Mouse (Mus musculus) liver, embryonic 14 days (tissue): ENCODE measurements around the gene Crybb1. TPM values are rescaled to one million over a fixed set of nuclear protein-coding genes. Genes with fewer than 3 reads are reported as not detected.

Experiments used
- polyA plus RNA-seq: library from polyadenylated mRNA; depleted of rRNA; stranded (reverse); fragments of >200 nt; gene quantifications from 2 replicates; pipeline ENCODE4 v1.2.3, GENCODE M21; 2012; rRNA removed

Gene Crybb1
- 0.07 TPM in 2 replicates for polyA plus RNA-seq

DNA sequence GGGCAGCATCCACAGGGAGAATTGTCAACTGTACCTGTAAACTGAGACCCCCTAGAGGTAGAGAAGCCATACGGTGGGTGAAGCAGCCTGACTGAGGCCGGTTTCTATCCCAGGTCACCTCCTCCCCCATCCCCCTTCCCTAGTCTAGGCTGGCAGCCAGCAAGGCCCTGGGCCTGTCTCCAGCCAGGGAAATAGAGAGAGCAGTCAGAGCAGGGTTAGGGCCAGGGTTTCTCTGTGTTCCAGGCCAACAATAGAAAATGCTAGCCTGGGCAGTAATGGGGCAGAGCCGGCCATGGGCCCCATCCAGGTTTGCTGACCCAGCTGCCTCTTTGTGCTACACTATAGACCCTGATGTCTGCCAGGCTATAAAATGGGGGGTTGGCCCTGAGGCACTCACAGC, at the start of gene Crybb1:
Gene Crybb1, plus strand, starts transcription at position 390 of the 400 bp plus-strand sequence.

DNA sequence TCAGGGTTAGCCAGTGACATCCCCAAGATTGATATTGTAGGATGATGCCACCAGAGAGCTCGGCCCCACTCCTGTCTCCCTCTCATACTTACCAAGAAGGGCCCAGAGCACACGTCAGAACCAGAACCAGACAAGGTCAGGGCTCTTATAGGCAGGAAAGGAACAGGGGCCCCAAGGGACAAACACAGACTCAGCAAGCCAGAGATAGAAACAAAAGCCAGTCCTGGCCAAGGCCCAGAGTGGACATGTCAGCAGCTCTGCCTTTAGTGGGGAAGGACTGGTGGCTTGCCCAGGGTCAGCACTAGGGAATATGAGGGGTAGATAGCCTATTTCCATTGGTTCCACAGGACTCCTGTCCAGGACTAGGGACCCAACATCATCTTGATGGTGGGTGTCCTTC, 3.2 kb upstream of the Crybb1 start, which contains the start of gene Cryba4:
Gene Cryba4, minus strand, starts transcription at position 119 of the 400 bp plus-strand sequence.

DNA sequence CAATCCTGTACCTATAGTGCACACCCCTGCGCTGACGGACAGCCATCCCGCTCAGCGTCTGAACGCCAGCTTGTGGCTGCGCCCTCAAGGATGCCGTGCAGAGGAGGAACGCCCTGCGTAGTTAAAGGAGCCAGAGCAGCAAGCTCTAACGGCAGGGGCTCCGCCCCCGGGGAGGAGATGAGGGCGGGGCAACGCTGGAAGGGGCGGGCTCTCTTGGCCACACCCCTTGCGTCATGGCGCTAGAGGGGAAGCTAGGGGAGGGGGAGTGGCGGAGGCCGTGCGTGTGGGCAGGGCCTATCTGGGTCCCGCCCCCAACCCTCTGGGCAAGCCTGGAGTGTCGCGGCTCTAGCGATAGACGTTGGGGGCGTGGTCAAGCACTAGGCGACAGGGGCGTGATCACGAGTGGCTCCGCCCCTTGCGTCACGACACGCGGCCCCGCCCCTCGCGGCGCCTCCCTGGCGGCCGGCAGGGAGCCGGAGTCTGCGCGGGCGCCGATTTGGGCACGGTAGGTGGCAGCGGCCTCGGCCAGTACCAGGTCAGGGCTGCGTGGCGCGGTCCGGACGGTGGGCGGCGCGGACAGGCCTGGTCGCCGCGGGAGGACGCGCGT, 20.8 kb downstream of the Crybb1 start, which contains the start of gene Tpst2:
Gene Tpst2, plus strand, starts transcription at position 425 of the 607 bp plus-strand sequence.

Other genes starting within 250 kb of the Crybb1 start
- gene Cryba4, start 3.3 kb upstream of the Crybb1 start, polyA plus RNA-seq, result 0.43 and 0.47 TPM in 2 replicates
- 14.4 and 16.7 TPM in 2 replicates for gene Tpst2, start 20.9 kb downstream of the Crybb1 start, polyA plus RNA-seq
- 10.7 and 11.0 TPM in 2 replicates for gene Tfip11, start 70.5 kb downstream of the Crybb1 start, polyA plus RNA-seq
- 13.6 and 16.6 TPM in 2 replicates for gene Srrd, start 87.2 kb downstream of the Crybb1 start, polyA plus RNA-seq
- 8.3 and 9.4 TPM in 2 replicates for gene Hps4, start 87.3 kb downstream of the Crybb1 start, polyA plus RNA-seq
- gene Gm6583, start 100.2 kb downstream of the Crybb1 start, polyA plus RNA-seq, result 0.08 and 0.09 TPM in 2 replicates
- 0.13 and 0.44 TPM in 2 replicates for gene Asphd2, start 139.1 kb downstream of the Crybb1 start, polyA plus RNA-seq
- not detected in 2 replicates for gene Gm6588, start 193.6 kb downstream of the Crybb1 start, polyA plus RNA-seq